Mouse (Mus musculus) left cerebral cortex, adult 18-20 months (tissue): ENCODE measurements around the gene Olfr513. TPM values are rescaled to one million over a fixed set of nuclear protein-coding genes. Genes with fewer than 3 reads are reported as not detected.

Experiments used
- DNase-seq, 2 experiments: peaks; one replicate each; pipeline ENCODE4 v3.0.0; 2021 to 2022; ENCODE audit warnings: low spot score in 2 of 2, mixed read lengths in 1 of 2
- long read RNA-seq, 2 experiments: library from polyadenylated mRNA; stranded (forward); transcript quantifications; one replicate each; pipeline ENCODE4 v2.0.0; 2021
- total RNA-seq, 2 experiments: library from RNA; stranded (reverse); gene quantifications; 2 replicates each; pipeline ENCODE4 v1.2.3; 2021

The Olfr513 gene
- not detected for total RNA-seq
- long read RNA-seq, experiment 1: 0 reads
- long read RNA-seq, experiment 2: 0 reads

DNA sequence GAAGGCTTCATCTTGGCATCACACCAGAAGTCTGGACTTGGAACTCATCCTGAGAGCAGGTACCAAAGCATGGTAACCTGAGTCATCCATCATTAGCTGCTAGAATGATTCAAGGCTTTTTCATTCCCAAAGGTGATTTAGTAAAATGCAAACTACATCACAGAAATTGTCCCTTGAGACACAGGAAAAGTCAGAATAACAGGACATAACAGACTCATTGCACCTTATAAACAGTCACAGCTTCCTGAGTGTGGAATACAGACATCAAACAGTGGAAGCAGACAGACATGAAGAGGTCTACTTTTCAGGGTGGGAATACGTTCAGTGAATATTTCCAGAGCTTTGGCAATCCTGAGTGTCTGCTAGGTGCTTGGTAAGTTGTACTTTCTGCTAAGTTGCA, at the start of gene Olfr513:
Gene Olfr513 (plus strand): TSS at position 301 of the 400 bp plus-strand sequence.
- DNase-seq: no peak

DNA sequence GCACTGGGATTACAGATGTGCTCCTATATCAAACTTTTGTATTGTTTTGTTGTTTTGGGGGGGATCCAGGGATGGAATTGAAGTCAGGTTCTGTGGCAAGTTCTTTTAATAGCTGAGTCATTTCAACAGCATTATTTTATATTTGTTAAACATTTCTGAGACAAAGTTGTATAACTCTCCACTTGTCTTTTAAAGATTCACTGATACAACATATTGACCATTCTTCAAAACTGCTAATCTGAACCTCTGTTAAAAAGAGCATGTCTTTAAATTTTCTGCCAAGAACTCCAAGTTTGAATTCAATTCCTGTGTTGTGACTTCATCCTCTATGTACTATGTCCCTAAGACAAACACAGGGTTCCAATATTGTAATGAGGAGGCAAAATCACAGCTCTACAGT, 37.8 kb upstream of the Olfr513 start, which contains the start of gene Olfr512:
Gene Olfr512 (plus strand): TSS at position 301 of the 400 bp plus-strand sequence.
- no peak for DNase-seq

DNA sequence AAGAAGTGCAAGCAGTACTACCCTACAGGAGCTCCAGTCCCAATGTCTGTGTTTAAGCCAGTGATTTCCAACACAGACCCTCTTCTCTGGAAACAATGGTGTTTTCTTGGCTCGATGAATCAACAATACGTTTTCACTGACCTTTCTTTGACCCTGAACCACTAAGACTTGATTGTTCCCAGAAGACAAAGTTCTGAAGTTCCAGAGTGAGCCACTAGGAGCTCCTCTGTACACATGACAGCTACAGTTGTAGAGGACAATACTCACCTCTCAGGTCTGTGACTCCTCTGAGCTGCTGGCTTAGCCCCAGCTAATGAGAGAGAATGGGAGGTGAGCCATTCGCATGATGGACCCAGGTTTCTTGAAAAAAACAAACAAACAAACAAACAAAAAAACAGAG, 9.6 kb downstream of the Olfr513 start:
- DNase-seq: no peak

DNA sequence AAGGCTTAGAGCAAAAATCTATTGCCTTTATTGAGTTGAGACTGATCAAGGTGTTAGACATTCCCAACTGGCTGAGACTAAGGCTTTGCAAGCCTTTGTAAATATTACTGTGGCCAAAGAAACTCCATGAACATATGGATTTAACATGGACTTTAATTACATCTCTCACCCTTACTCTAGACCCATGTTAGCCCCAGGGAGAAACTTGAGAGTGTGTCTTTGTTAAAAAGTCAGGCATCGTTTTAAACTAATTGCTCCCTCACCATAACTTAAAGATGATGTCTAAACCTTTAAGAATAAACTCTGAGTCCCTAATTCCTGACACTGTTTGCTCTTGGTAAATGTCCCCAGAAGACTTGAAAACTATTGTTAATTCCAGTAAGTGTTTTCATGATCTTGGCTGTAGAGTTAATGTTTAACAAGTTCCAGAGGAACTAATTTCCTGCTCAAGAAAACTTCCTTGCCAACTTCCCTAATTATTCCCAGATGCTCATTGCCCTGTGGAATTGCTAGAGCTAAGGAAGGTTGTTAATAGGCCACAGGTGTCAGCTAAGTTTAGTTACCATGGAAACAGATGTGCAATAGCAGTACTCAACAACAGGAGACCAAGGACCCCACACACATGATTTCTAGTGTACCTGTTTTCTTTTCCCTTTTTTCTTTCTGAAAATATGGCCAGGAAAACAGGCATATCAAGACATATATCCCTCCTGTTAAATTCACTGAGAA, 46.6 kb downstream of the Olfr513 start:
- no peak for DNase-seq

Other genes starting within 250 kb of the Olfr513 start
- gene Olfr502, start 225.9 kb upstream of the Olfr513 start, total RNA-seq: not detected
- gene Olfr503, start 206.4 kb upstream of the Olfr513 start, total RNA-seq: not detected
- not detected for gene Olfr504, start 185.2 kb upstream of the Olfr513 start, total RNA-seq
- gene Olfr506, start 140.2 kb upstream of the Olfr513 start, total RNA-seq: not detected
- not detected for gene Olfr507, start 129.2 kb upstream of the Olfr513 start, total RNA-seq
- not detected for gene Olfr508, start 121.0 kb upstream of the Olfr513 start, total RNA-seq
- not detected for gene Olfr509, start 99.1 kb upstream of the Olfr513 start, total RNA-seq
- not detected for gene Olfr510, start 84.6 kb upstream of the Olfr513 start, total RNA-seq
- not detected for gene Olfr512, start 37.7 kb upstream of the Olfr513 start, total RNA-seq
- gene Olfr514, start 75.0 kb downstream of the Olfr513 start, total RNA-seq: not detected
- gene Olfr516, start 99.6 kb downstream of the Olfr513 start, total RNA-seq: not detected
- not detected for gene Olfr517, start 121.4 kb downstream of the Olfr513 start, total RNA-seq
- not detected for gene Olfr518, start 134.0 kb downstream of the Olfr513 start, total RNA-seq
- not detected for gene Olfr519, start 143.4 kb downstream of the Olfr513 start, total RNA-seq
- gene Nlrp10, start 179.2 kb downstream of the Olfr513 start, total RNA-seq: under 1 TPM; 0.44 to 0.52 TPM
- gene Eif3f, start 183.4 kb downstream of the Olfr513 start, total RNA-seq: 100 to 1,000 TPM in 1 of 2 experiments, 10 to 100 TPM in 1; 92.0 to 108 TPM
- gene Tub, start 199.4 kb downstream of the Olfr513 start, total RNA-seq: 100 to 1,000 TPM; 128 to 137 TPM